Mouse (Mus musculus) Muller cell, postnatal 12 days (primary cell): ENCODE results near the gene Ctsl.

Experiments
- DNase-seq: peaks from one replicate; pipeline ENCODE4 v3.0.0-alpha.2; 2015; ENCODE audit errors: inconsistent ontology term

Ctsl gene

GRCm38 (mm10) chr13:64312916-64313289 is 57.8 kb downstream of the Ctsl start:
- DNase-seq, result no peak

GRCm38 (mm10) chr13:64312024-64312915 is 58.4 kb downstream of the Ctsl start, which contains the start of gene Aaed1:
Aaed1 (minus strand) TSS chr13:64312710.
- peak; percentile 96 for DNase-seq

- peak; percentile 35 for DNase-seq
Measured at GRCm38 (mm10) chr13:64311266-64311665, 59.4 kb downstream of the Ctsl start.

GRCm38 (mm10) chr13:64310585-64310984 is 60.1 kb downstream of the Ctsl start:
- DNase-seq, result no peak

- no peak for DNase-seq
Measured at GRCm38 (mm10) chr13:64309842-64310241, 60.8 kb downstream of the Ctsl start.
